Comparison of ENCODE assay signal across 8 mouse cellular contexts in genomic region chr7:34629702-34630210, GRCm38 (mm10). TPM values are rescaled to one million over a fixed set of nuclear protein-coding genes. Genes with fewer than 3 reads are reported as not detected.
DNase-seq lines count a peak whose midpoint lies in the region; ATAC-seq and TF ChIP-seq lines count a peak whose summit lies in the region.

No protein-coding gene starts in this region.

- peak overlapping the region; percentile 75 for H3K4me2 ChIP-seq in kidney, postnatal 0 days (ENCODE audit: low read length)
- peak overlapping the region; percentile 60 for H3K4me2 ChIP-seq in hindbrain, embryonic 12.5 days (replicated peaks)
- peak overlapping the region; percentile 57 for H3K4me2 ChIP-seq in midbrain, embryonic 15.5 days

- WGBS in kidney, postnatal 0 days, result 23% methylated on average over 8 of the region's 8 CpGs
- WGBS in embryonic facial prominence, embryonic 10.5 days, result 38% methylated on average over 8 of the region's 8 CpGs
- 34% methylated on average over 8 of the region's 8 CpGs for WGBS in hindbrain, embryonic 12.5 days
- 33% methylated on average over 8 of the region's 8 CpGs for WGBS in midbrain, embryonic 15.5 days

- H3K4me3 ChIP-seq in kidney, postnatal 0 days (replicated peaks; ENCODE audit: low read depth, low read length), result peak overlapping the region; percentile 39
- peak overlapping the region; percentile 60 for H3K4me3 ChIP-seq in embryonic facial prominence, embryonic 10.5 days
- peak overlapping the region; percentile 31 for H3K4me3 ChIP-seq in hindbrain, embryonic 12.5 days
- H3K4me3 ChIP-seq in midbrain, embryonic 15.5 days, result peak overlapping the region; percentile 29; the same call in 1 of the 2 replicates

- no peaks in the 10 kb centered on the region for H3K9me3 ChIP-seq in kidney, postnatal 0 days (replicated peaks; ENCODE audit: low read length)
- no peaks in the 10 kb centered on the region for H3K9me3 ChIP-seq in embryonic facial prominence, embryonic 10.5 days
- H3K9me3 ChIP-seq in hindbrain, embryonic 12.5 days (replicated peaks), result no peaks in the 10 kb centered on the region
- no peaks in the 10 kb centered on the region for H3K9me3 ChIP-seq in midbrain, embryonic 15.5 days

- ATAC-seq in kidney, postnatal 0 days (replicated peaks; ENCODE audit: low FRiP score, low read depth), result peak; percentile 34
- ATAC-seq in hindbrain, embryonic 12.5 days (ENCODE audit: low FRiP score), result no peak; the same call in none of the 2 replicates
- ATAC-seq in midbrain, embryonic 15.5 days (replicated peaks), result no peak
- no peak for ATAC-seq in granulocyte monocyte progenitor cell, adult 5-6 weeks (replicated peaks; ENCODE audit: poor library complexity, severe bottlenecking)
- no peak for ATAC-seq in megakaryocyte-erythroid progenitor cell, adult 5-6 weeks (replicated peaks; ENCODE audit: low FRiP score, low TSS enrichment, poor library complexity, severe bottlenecking)

- no peak for TF ChIP-seq CTCF in kidney, postnatal 0 days (IDR thresholded peaks at IDR 0.05; ENCODE audit: low read depth)

- peak overlapping the region; percentile 81 for H3K27ac ChIP-seq in kidney, postnatal 0 days
- H3K27ac ChIP-seq in embryonic facial prominence, embryonic 10.5 days (replicated peaks), result peak overlapping the region; percentile 84
- peak overlapping the region; percentile 68 for H3K27ac ChIP-seq in hindbrain, embryonic 12.5 days
- peak overlapping the region; percentile 42 for H3K27ac ChIP-seq in midbrain, embryonic 15.5 days

- H3K4me1 ChIP-seq in kidney, postnatal 0 days (replicated peaks; ENCODE audit: insufficient read depth, low read length), result 0 out of 2 replicates have a peak, but pooled peaks cover 3% of the 10 kb centered on the region
- peaks cover 18% of the 10 kb centered on the region for H3K4me1 ChIP-seq in embryonic facial prominence, embryonic 10.5 days
- peaks cover 16% of the 10 kb centered on the region for H3K4me1 ChIP-seq in hindbrain, embryonic 12.5 days
- H3K4me1 ChIP-seq in midbrain, embryonic 15.5 days, result peaks cover 14% of the 10 kb centered on the region

- no peak for DNase-seq in kidney, postnatal 0 days (ENCODE audit: low spot score)
- no peak for DNase-seq in kidney, postnatal 25 days
- DNase-seq in embryonic facial prominence, embryonic 10.5 days (ENCODE audit: low spot score), result no peak
- no peak for DNase-seq in layer of hippocampus, postnatal 10 days (ENCODE audit: low spot score in 2 of 2)

- H3K36me3 ChIP-seq in kidney, postnatal 0 days (ENCODE audit: insufficient read depth, low read length), result no peaks in the 10 kb centered on the region
- no peaks in the 10 kb centered on the region for H3K36me3 ChIP-seq in embryonic facial prominence, embryonic 10.5 days (replicated peaks)
- no peaks in the 10 kb centered on the region for H3K36me3 ChIP-seq in hindbrain, embryonic 12.5 days
- no peaks in the 10 kb centered on the region for H3K36me3 ChIP-seq in midbrain, embryonic 15.5 days (replicated peaks)

- no peaks in the 10 kb centered on the region for H3K27me3 ChIP-seq in kidney, postnatal 0 days (ENCODE audit: insufficient read depth, low read length)
- H3K27me3 ChIP-seq in embryonic facial prominence, embryonic 10.5 days (replicated peaks; ENCODE audit: low read depth, poor library complexity, severe bottlenecking), result no peaks in the 10 kb centered on the region
- no peaks in the 10 kb centered on the region for H3K27me3 ChIP-seq in hindbrain, embryonic 12.5 days
- no peaks in the 10 kb centered on the region for H3K27me3 ChIP-seq in midbrain, embryonic 15.5 days (replicated peaks)

- H3K9ac ChIP-seq in kidney, postnatal 0 days (ENCODE audit: low read depth, low read length), result peak overlapping the region; percentile 62
- peak overlapping the region; percentile 52 for H3K9ac ChIP-seq in hindbrain, embryonic 12.5 days
- H3K9ac ChIP-seq in midbrain, embryonic 15.5 days, result peak overlapping the region; percentile 23; the same call in 1 of the 2 replicates

RNA-seq across cellular contexts. Expression of gene Kctd15, which starts 26.8 kb away (rescaled TPM):
- 24.7 and 26.8 TPM in 2 replicates for polyA plus RNA-seq in kidney, postnatal 0 days (2015; fragmentation: Nextera tagmentation; extraction: Ambion mirVana)
- polyA plus RNA-seq in embryonic facial prominence, embryonic 10.5 days (2016; fragmentation: Nextera tagmentation; extraction: Ambion mirVana), result 61.1 and 63.8 TPM in 2 replicates
- polyA plus RNA-seq in hindbrain, embryonic 12.5 days (2016; fragmentation: Nextera tagmentation; extraction: Ambion mirVana), result 36.9 and 42.1 TPM in 2 replicates
- polyA plus RNA-seq in midbrain, embryonic 15.5 days (2015; fragmentation: Nextera tagmentation; extraction: Ambion mirVana), result 29.1 and 31.7 TPM in 2 replicates
- 10 to 100 TPM; 19.1 to 24.2 TPM for total RNA-seq in layer of hippocampus, postnatal 10 days (2021)
- total RNA-seq in granulocyte monocyte progenitor cell, adult 5-6 weeks (2014; fragmentation: Nextera tagmentation), result 0.85 TPM in 1 of 2 replicates, not detected in the other
- not detected in 2 replicates for total RNA-seq in granulocyte monocyte progenitor cell, adult 5-6 weeks (2017)
- total RNA-seq in megakaryocyte-erythroid progenitor cell, adult 5-6 weeks (2014; fragmentation: Nextera tagmentation), result not detected in 2 replicates
- 0.38 TPM in 1 of 2 replicates, not detected in the other for total RNA-seq in megakaryocyte-erythroid progenitor cell, adult 5-6 weeks (2017)
